Mouse (Mus musculus): Measurements from ENCODE around the gene Hoxa13. TPM values are rescaled to one million over a fixed set of nuclear protein-coding genes. Genes with fewer than 3 reads are reported as not detected.

Hoxa13 gene
- total and polyA plus RNA-seq, 3 experiments, result not detected

DNA sequence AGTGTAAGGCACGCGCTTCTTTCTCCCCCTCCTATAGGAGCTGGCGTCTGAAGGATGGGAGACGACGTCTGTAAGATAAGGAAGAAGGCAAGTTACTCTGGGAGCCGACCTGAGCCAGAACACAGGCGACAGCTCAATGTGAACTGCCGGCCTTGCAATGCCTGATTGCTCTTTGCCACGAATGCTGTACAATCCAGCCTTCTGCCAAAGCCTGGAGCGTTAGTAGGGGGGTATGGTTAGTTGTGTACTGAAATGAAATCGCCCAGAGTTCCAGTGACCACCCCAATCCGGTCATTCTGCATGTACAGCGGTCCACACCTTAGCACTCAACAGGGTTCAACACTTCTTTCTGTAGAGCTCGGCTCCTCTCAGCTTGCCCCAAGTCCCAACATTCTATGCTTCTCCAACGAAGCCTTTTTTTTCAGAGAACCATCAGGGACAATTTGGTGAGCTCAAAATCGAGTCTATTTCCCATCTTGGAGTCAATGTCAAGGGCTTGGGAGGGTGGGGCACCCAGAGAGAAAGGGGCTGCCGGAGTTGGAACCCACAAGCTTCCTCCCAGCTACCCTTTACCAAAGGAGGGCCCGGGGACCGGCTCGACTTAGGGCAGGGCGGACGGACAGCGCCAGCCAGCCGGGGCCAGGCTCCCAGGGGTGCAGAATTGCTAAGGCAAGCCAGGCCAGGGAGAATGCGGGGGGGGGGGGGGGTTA is 1.4 kb downstream of the Hoxa13 start:
- Histone ChIP-seq H3K27ac (ENCODE audit: control insufficient read depth, low read depth, low read length) (no peak overlapping the region), H3K36me3 (ENCODE audit: control insufficient read depth in 1 of 2, insufficient read depth in 2 of 2, low read length in 2 of 2) (no peaks in the 10 kb centered on the region), H3K4me3 (ENCODE audit: control insufficient read depth in 1 of 2, insufficient read depth in 1 of 2, low read depth in 2 of 2, low read length in 2 of 2) (no peak overlapping the region), H3K9me3 (replicated peaks; ENCODE audit: insufficient read depth, low read length) (no peaks in the 10 kb centered on the region), H3K4me1 (ENCODE audit: control insufficient read depth in 1 of 2, insufficient read depth in 2 of 2, low read length in 2 of 2) (no peaks in the 10 kb centered on the region), H3K79me2 (ENCODE audit: control insufficient read depth, insufficient read depth, low read length, poor library complexity) (no peaks in the 10 kb centered on the region), H3K9ac (ENCODE audit: control insufficient read depth, low read depth, low read length, poor library complexity, severe bottlenecking) (no peak overlapping the region), H3K27me3 (ENCODE audit: control insufficient read depth in 1 of 2, insufficient read depth in 2 of 2, low read length in 2 of 2) (no peaks in the 10 kb centered on the region)
- no peak for TF ChIP-seq KAT2A (conservative IDR thresholded peaks at IDR 0.05; ENCODE audit: low read depth, low read length)
- no peak for TF ChIP-seq CTCF (IDR thresholded peaks at IDR 0.05 in 2 of 3, conservative IDR thresholded peaks at IDR 0.05 in 1 of 3; ENCODE audit: control insufficient read depth in 1 of 3, insufficient read depth in 1 of 3, low read depth in 2 of 3, low read length in 3 of 3, poor library complexity in 1 of 3, severe bottlenecking in 1 of 3)
- TF ChIP-seq GABPA (IDR thresholded peaks at IDR 0.05; ENCODE audit: low read depth, low read length), result no peak
- no peak for TF ChIP-seq JUND (IDR thresholded peaks at IDR 0.05; ENCODE audit: low read depth, low read length)
- no peak for DNase-seq (ENCODE audit: low read depth, low spot score)

DNA sequence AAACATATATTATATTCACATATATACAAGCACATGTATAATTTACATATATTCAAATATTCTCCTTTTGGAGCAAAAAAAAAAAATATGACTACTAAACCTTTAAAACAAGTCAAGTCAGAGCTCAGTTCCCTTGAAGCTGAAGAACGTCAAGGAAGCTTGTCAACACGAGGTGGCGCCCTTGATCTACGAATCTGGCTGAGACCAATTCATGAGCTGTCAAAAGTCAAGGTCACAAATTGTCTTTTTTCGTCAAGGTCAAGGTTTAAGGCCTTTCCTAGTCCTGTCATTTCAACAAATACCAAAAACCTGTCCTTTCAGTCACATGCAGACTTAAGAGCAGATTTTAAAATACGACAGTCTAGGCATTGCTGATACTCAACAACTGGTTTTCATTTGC is 3.7 kb downstream of the Hoxa13 start:
- no peaks in the 10 kb centered on the region for H3K4me1 ChIP-seq (ENCODE audit: control insufficient read depth in 1 of 2, insufficient read depth in 2 of 2, low read length in 2 of 2)
- no peaks in the 10 kb centered on the region for H3K9me3 ChIP-seq (replicated peaks; ENCODE audit: insufficient read depth, low read length)
- H3K27ac ChIP-seq (ENCODE audit: control insufficient read depth, low read depth, low read length), result no peak overlapping the region
- no peak overlapping the region for H3K9ac ChIP-seq (ENCODE audit: control insufficient read depth, low read depth, low read length, poor library complexity, severe bottlenecking)
- TF ChIP-seq ZC3H11A (IDR thresholded peaks at IDR 0.05; ENCODE audit: low read depth, low read length) (peak; percentile 93), RAD21 (IDR thresholded peaks at IDR 0.05; ENCODE audit: low read depth, low read length) (peak; percentile 97), SMC3 (IDR thresholded peaks at IDR 0.05; ENCODE audit: low read depth, low read length) (peak; percentile 96), POLR2AphosphoS5 (IDR thresholded peaks at IDR 0.05; ENCODE audit: borderline replicate concordance, low read depth, low read length) (no peak), MAFK (IDR thresholded peaks at IDR 0.05; ENCODE audit: borderline replicate concordance, low read depth, low read length) (no peak), CTCF (IDR thresholded peaks at IDR 0.05 in 2 of 3, conservative IDR thresholded peaks at IDR 0.05 in 1 of 3; ENCODE audit: control insufficient read depth in 1 of 3, insufficient read depth in 1 of 3, low read depth in 2 of 3, low read length in 3 of 3, poor library complexity in 1 of 3, severe bottlenecking in 1 of 3) (peak; percentile 37 to 90 (median 79))
- no peaks in the 10 kb centered on the region for H3K27me3 ChIP-seq (ENCODE audit: control insufficient read depth in 1 of 2, insufficient read depth in 2 of 2, low read length in 2 of 2)
- H3K36me3 ChIP-seq (ENCODE audit: control insufficient read depth in 1 of 2, insufficient read depth in 2 of 2, low read length in 2 of 2), result no peaks in the 10 kb centered on the region
- no peaks in the 10 kb centered on the region for H3K79me2 ChIP-seq (ENCODE audit: control insufficient read depth, insufficient read depth, low read length, poor library complexity)
- no peak overlapping the region for H3K4me3 ChIP-seq (ENCODE audit: control insufficient read depth in 1 of 2, insufficient read depth in 1 of 2, low read depth in 2 of 2, low read length in 2 of 2)
- peak; percentile 73 for DNase-seq (ENCODE audit: low read depth, low spot score)

DNA sequence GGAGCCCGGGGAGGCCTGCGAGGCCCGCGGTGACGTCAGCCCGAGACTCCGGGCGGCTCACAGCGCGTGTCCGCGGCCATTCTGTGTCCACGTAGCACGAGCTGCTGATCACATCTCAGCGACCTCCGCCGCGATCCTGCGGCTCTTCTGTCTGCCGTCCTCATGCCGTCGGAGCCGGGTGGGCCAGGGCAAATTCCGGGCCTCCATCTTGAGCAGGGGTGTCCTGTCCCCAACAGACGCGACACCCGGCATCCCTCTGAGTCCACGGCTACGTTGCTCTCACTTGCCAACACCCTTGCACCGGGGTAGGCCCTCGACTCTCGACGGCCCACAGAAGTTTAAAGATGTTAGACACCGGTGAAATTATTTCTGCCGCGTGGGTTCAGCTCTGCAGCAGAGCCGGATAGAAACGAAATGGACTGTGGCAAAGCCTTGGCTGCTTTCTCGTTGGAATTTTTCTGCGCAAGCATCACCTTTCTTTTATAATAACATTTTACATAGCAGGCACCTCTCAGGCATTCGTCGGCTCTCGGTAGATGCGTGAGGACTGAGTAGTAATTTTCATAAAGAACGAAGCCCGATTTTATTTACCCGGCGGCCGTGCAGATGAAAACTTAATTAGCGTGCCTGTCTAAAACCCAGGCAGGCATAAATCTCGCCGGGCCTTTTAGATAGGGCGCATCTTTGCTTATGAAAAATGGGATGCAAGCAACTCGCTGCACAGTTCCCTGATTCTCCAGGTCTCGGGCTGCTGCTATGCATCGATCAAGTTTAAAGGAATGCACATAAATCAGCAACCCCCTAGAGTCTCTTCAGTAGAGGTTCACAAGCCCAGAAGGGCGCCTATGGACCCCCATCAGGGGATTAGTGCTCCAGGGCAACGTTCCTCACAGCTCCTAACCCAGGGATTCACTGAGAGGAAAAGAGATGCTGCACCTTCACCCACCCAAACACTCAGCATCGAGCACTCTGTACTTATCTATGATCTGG is 6.9 kb downstream of the Hoxa13 start:
- no peaks in the 10 kb centered on the region for H3K27me3 ChIP-seq (ENCODE audit: control insufficient read depth in 1 of 2, insufficient read depth in 2 of 2, low read length in 2 of 2)
- no peaks in the 10 kb centered on the region for H3K9me3 ChIP-seq (replicated peaks; ENCODE audit: insufficient read depth, low read length)
- no peak overlapping the region for H3K27ac ChIP-seq (ENCODE audit: control insufficient read depth, low read depth, low read length)
- no peaks in the 10 kb centered on the region for H3K36me3 ChIP-seq (ENCODE audit: control insufficient read depth in 1 of 2, insufficient read depth in 2 of 2, low read length in 2 of 2)
- no peaks in the 10 kb centered on the region for H3K79me2 ChIP-seq (ENCODE audit: control insufficient read depth, insufficient read depth, low read length, poor library complexity)
- DNase-seq (ENCODE audit: low read depth, low spot score), result no peak
- no peaks in the 10 kb centered on the region for H3K4me1 ChIP-seq (ENCODE audit: control insufficient read depth in 1 of 2, insufficient read depth in 2 of 2, low read length in 2 of 2)
- no peak for TF ChIP-seq MAFK (IDR thresholded peaks at IDR 0.05; ENCODE audit: borderline replicate concordance, low read depth, low read length)
- TF ChIP-seq NRF1 (IDR thresholded peaks at IDR 0.05; ENCODE audit: insufficient read depth, low read depth, low read length, poor library complexity, severe bottlenecking), result no peak
- TF ChIP-seq POLR2AphosphoS2 (IDR thresholded peaks at IDR 0.05; ENCODE audit: low read length), result no peak
- no peak for TF ChIP-seq POLR2A (IDR thresholded peaks at IDR 0.05; ENCODE audit: control insufficient read depth in 1 of 2, insufficient read depth in 1 of 2, low read depth in 1 of 2, low read length in 2 of 2, poor library complexity in 1 of 2)
- TF ChIP-seq SMC3 (IDR thresholded peaks at IDR 0.05; ENCODE audit: low read depth, low read length), result no peak
- TF ChIP-seq MYB (IDR thresholded peaks at IDR 0.05; ENCODE audit: low read depth, low read length), result no peak
- no peak for TF ChIP-seq ELF1 (IDR thresholded peaks at IDR 0.05; ENCODE audit: low read depth, low read length)
- TF ChIP-seq ZNF384 (IDR thresholded peaks at IDR 0.05; ENCODE audit: low read depth, low read length), result no peak
- TF ChIP-seq ETS1 (IDR thresholded peaks at IDR 0.05; ENCODE audit: low read depth, low read length), result no peak
- no peak for TF ChIP-seq KAT2A (conservative IDR thresholded peaks at IDR 0.05; ENCODE audit: low read depth, low read length)
- TF ChIP-seq ZKSCAN1 (IDR thresholded peaks at IDR 0.05; ENCODE audit: low read depth, low read length), result no peak
- no peak for TF ChIP-seq USF1 (IDR thresholded peaks at IDR 0.05; ENCODE audit: low read depth, low read length)
- no peak for TF ChIP-seq EP300 (IDR thresholded peaks at IDR 0.05; ENCODE audit: low read depth in 1 of 2, low read length in 2 of 2)
- TF ChIP-seq MAZ (IDR thresholded peaks at IDR 0.05; ENCODE audit: low read depth, low read length), result no peak
- no peak overlapping the region for H3K9ac ChIP-seq (ENCODE audit: control insufficient read depth, low read depth, low read length, poor library complexity, severe bottlenecking)
- no peak overlapping the region for H3K4me3 ChIP-seq (ENCODE audit: control insufficient read depth in 1 of 2, insufficient read depth in 1 of 2, low read depth in 2 of 2, low read length in 2 of 2)
